Mouse (Mus musculus) forebrain, embryonic 10.5 days (tissue): ENCODE measurements around the gene Ltbp1. TPM values are rescaled to one million over a fixed set of nuclear protein-coding genes. Genes with fewer than 3 reads are reported as not detected.
A peak's percentile ranks its signal among the peaks of the same experiment; 100 is the strongest.

Source experiments
- DNase-seq: peaks from one replicate; pipeline ENCODE4 v3.0.0-alpha.2; 2017; ENCODE audit warnings: low spot score; ENCODE audit errors: extremely low spot score
- H3K27ac ChIP-seq: fragments of 300-500 bp; sonication (generic); 2 replicates; pipeline ENCODE4 v1.5.1; 2016; ENCODE audit warnings: mild to moderate bottlenecking
- H3K27me3 ChIP-seq: fragments of 300-500 bp; sonication (generic); 2 replicates; pipeline ENCODE4 v1.6.1; 2016; ENCODE audit warnings: mild to moderate bottlenecking; ENCODE audit not compliant: poor library complexity, severe bottlenecking
- H3K36me3 ChIP-seq: fragments of 300-500 bp; sonication (generic); replicated peaks from 2 replicates; pipeline ENCODE4 v1.6.1; 2016; ENCODE audit warnings: mild to moderate bottlenecking, moderate library complexity
- H3K4me1 ChIP-seq: fragments of 300-500 bp; sonication (generic); 2 replicates; pipeline ENCODE4 v1.6.1; 2016
- H3K4me3 ChIP-seq: fragments of 300-500 bp; sonication (generic); 2 replicates; pipeline ENCODE4 v1.5.1; 2016; ENCODE audit warnings: mild to moderate bottlenecking, moderate library complexity
- H3K9me3 ChIP-seq: fragments of 300-500 bp; sonication (generic); 2 replicates; pipeline ENCODE4 v1.6.1; 2016; ENCODE audit warnings: mild to moderate bottlenecking, moderate library complexity
- WGBS: fragments of 180-500 bp; shearing (Covaris S2); methylation state at CpG from one replicate; pipeline ENCODE4 v1.1.7; 2016; 5-methylcytosine and 5-hydroxymethylcytosine counted together
- polyA plus RNA-seq: library from polyadenylated mRNA; unstranded; fragments of >200 nt; fragmentation: Nextera tagmentation; extraction: Ambion mirVana; gene quantifications from 2 replicates; pipeline ENCODE4 v1.2.1, GENCODE M21; 2016

Ltbp1 gene
- polyA plus RNA-seq, 1 experiment from 2014 or later: 4.5 TPM

GRCm38 (mm10) chr17:75013211-75013610 is 7.8 kb downstream of the Ltbp1 start:
- DNase-seq: no peak
- H3K27ac ChIP-seq: no peak overlapping the region
- 82% methylated on average over 4 of the region's 4 CpGs for WGBS
- peaks cover 13% of the 10 kb centered on the region for H3K4me1 ChIP-seq
- H3K9me3 ChIP-seq: no peaks in the 10 kb centered on the region
- no peak overlapping the region for H3K4me3 ChIP-seq
- H3K27me3 ChIP-seq: no peaks in the 10 kb centered on the region
- H3K36me3 ChIP-seq: no peaks in the 10 kb centered on the region

GRCm38 (mm10) chr17:75013868-75014267 is 8.5 kb downstream of the Ltbp1 start:
- Histone ChIP-seq H3K36me3 (no peaks in the 10 kb centered on the region), H3K27ac (no peak overlapping the region; the same call in 1 of the 2 replicates), H3K4me1 (peaks cover 13% of the 10 kb centered on the region), H3K27me3 (no peaks in the 10 kb centered on the region), H3K9me3 (no peaks in the 10 kb centered on the region), H3K4me3 (no peak overlapping the region)
- 87% methylated on average over 10 of the region's 10 CpGs for WGBS
- no peak for DNase-seq

GRCm38 (mm10) chr17:75014601-75015356 is 9.4 kb downstream of the Ltbp1 start:
- Histone ChIP-seq H3K4me1 (peaks cover 22% of the 10 kb centered on the region), H3K27me3 (no peaks in the 10 kb centered on the region), H3K27ac (peak overlapping the region; percentile 15; the same call in 1 of the 2 replicates), H3K9me3 (no peaks in the 10 kb centered on the region), H3K4me3 (no peak overlapping the region), H3K36me3 (no peaks in the 10 kb centered on the region)
- WGBS: 86% methylated on average over 24 of the region's 24 CpGs
- DNase-seq: no peak

GRCm38 (mm10) chr17:75015546-75015945 is 10.2 kb downstream of the Ltbp1 start:
- H3K4me1 ChIP-seq: peaks cover 30% of the 10 kb centered on the region
- no peak overlapping the region for H3K4me3 ChIP-seq
- no peaks in the 10 kb centered on the region for H3K27me3 ChIP-seq
- H3K9me3 ChIP-seq: no peaks in the 10 kb centered on the region
- no peak for DNase-seq
- WGBS: 93% methylated on average over 6 of the region's 6 CpGs
- no peaks in the 10 kb centered on the region for H3K36me3 ChIP-seq
- H3K27ac ChIP-seq: no peak overlapping the region

- H3K9me3 ChIP-seq: no peaks in the 10 kb centered on the region
- H3K4me1 ChIP-seq: peaks cover 36% of the 10 kb centered on the region
- 72% methylated on average over 7 of the region's 7 CpGs for WGBS
- no peaks in the 10 kb centered on the region for H3K36me3 ChIP-seq
- no peak overlapping the region for H3K27ac ChIP-seq
- DNase-seq: peak; percentile 41
- no peak overlapping the region for H3K4me3 ChIP-seq
- H3K27me3 ChIP-seq: no peaks in the 10 kb centered on the region
These were observed 12.1 kb downstream of the Ltbp1 start for GRCm38 (mm10) chr17:75017423-75017822.

- WGBS: 95% methylated on average over 5 of the region's 5 CpGs
- no peaks in the 10 kb centered on the region for H3K9me3 ChIP-seq
- DNase-seq: no peak
- H3K4me3 ChIP-seq: no peak overlapping the region
- H3K4me1 ChIP-seq: peaks cover 34% of the 10 kb centered on the region
- H3K27ac ChIP-seq: no peak overlapping the region
- no peaks in the 10 kb centered on the region for H3K27me3 ChIP-seq
- no peaks in the 10 kb centered on the region for H3K36me3 ChIP-seq
These were observed 12.8 kb downstream of the Ltbp1 start for GRCm38 (mm10) chr17:75018142-75018541.

- H3K9me3 ChIP-seq: no peaks in the 10 kb centered on the region
- peak overlapping the region; percentile 62; the same call in 1 of the 2 replicates for H3K27ac ChIP-seq
- peaks cover 24% of the 10 kb centered on the region for H3K4me1 ChIP-seq
- WGBS: 15% methylated on average over 7 of the region's 7 CpGs
- DNase-seq: no peak
- H3K27me3 ChIP-seq: no peaks in the 10 kb centered on the region
- peak overlapping the region; percentile 16; the same call in 1 of the 2 replicates for H3K4me3 ChIP-seq
- no peaks in the 10 kb centered on the region for H3K36me3 ChIP-seq
These were observed 14.7 kb downstream of the Ltbp1 start for GRCm38 (mm10) chr17:75020026-75020425.

- 63% methylated on average over 3 of the region's 3 CpGs for WGBS
These were observed 15.3 kb downstream of the Ltbp1 start for GRCm38 (mm10) chr17:75020619-75021018.

GRCm38 (mm10) chr17:75027358-75028131 is 22.2 kb downstream of the Ltbp1 start:
- Histone ChIP-seq H3K4me3 (no peak overlapping the region), H3K4me1 (0 out of 2 replicates have a peak, but pooled peaks cover 6% of the 10 kb centered on the region), H3K9me3 (no peaks in the 10 kb centered on the region), H3K27me3 (no peaks in the 10 kb centered on the region), H3K36me3 (no peaks in the 10 kb centered on the region), H3K27ac (no peak overlapping the region)
- no peak for DNase-seq
- WGBS: 89% methylated on average over 12 of the region's 12 CpGs

More at GRCm38 (mm10) chr17:75020619-75021018, 15.3 kb downstream of the Ltbp1 start:
- no peaks in the 10 kb centered on the region for H3K9me3 ChIP-seq
- no peaks in the 10 kb centered on the region for H3K36me3 ChIP-seq
- H3K27me3 ChIP-seq: no peaks in the 10 kb centered on the region
- H3K27ac ChIP-seq: peak overlapping the region; percentile 62; the same call in 1 of the 2 replicates
- H3K4me3 ChIP-seq: no peak overlapping the region
- no peak for DNase-seq
- peaks cover 29% of the 10 kb centered on the region for H3K4me1 ChIP-seq

- WGBS: 93% methylated on average over 14 of the region's 14 CpGs
- H3K27me3 ChIP-seq: no peaks in the 10 kb centered on the region
These were observed 28.0 kb downstream of the Ltbp1 start for GRCm38 (mm10) chr17:75033356-75033755.

GRCm38 (mm10) chr17:75033872-75034615 is 28.7 kb downstream of the Ltbp1 start:
- no peak for DNase-seq
- no peak overlapping the region for H3K27ac ChIP-seq
- no peaks in the 10 kb centered on the region for H3K27me3 ChIP-seq
- no peaks in the 10 kb centered on the region for H3K4me1 ChIP-seq
- H3K36me3 ChIP-seq: no peaks in the 10 kb centered on the region
- H3K4me3 ChIP-seq: no peak overlapping the region
- no peaks in the 10 kb centered on the region for H3K9me3 ChIP-seq
- WGBS: 92% methylated on average over 21 of the region's 21 CpGs

More at GRCm38 (mm10) chr17:75033356-75033755, 28.0 kb downstream of the Ltbp1 start:
- Histone ChIP-seq H3K4me3 (no peak overlapping the region), H3K4me1 (no peaks in the 10 kb centered on the region), H3K9me3 (no peaks in the 10 kb centered on the region), H3K36me3 (no peaks in the 10 kb centered on the region), H3K27ac (no peak overlapping the region)
- DNase-seq: no peak

- Histone ChIP-seq H3K36me3 (no peaks in the 10 kb centered on the region), H3K27me3 (no peaks in the 10 kb centered on the region), H3K4me3 (no peak overlapping the region), H3K4me1 (0 out of 2 replicates have a peak, but pooled peaks cover 5% of the 10 kb centered on the region), H3K27ac (no peak overlapping the region), H3K9me3 (no peaks in the 10 kb centered on the region)
- DNase-seq: no peak
- 90% methylated on average over 6 of the region's 6 CpGs for WGBS
These were observed 31.5 kb downstream of the Ltbp1 start for GRCm38 (mm10) chr17:75036881-75037280.
